Mouse (Mus musculus) thymus, adult 18-20 months (tissue): ENCODE results near the gene Tjp1.

ENCODE experiments used
- DNase-seq, 2 experiments: peaks; one replicate each; pipeline ENCODE4 v3.0.0; 2022; ENCODE audit warnings: mixed read lengths in 2 of 2

Gene Tjp1

GRCm38 (mm10) chr7:65387560-65388175, 139.9 kb downstream of the Tjp1 start:
- DNase-seq = no peak

- DNase-seq = no peak
These were observed 142.8 kb downstream of the Tjp1 start for GRCm38 (mm10) chr7:65384775-65385174.

- DNase-seq = no peak
These were observed 144.9 kb downstream of the Tjp1 start for GRCm38 (mm10) chr7:65382515-65383283.

- DNase-seq = no peak
These were observed 145.7 kb downstream of the Tjp1 start for GRCm38 (mm10) chr7:65381896-65382295.

- no peak for DNase-seq
These were observed 146.9 kb downstream of the Tjp1 start for GRCm38 (mm10) chr7:65380716-65381115.

GRCm38 (mm10) chr7:65378818-65379565, 148.6 kb downstream of the Tjp1 start:
- DNase-seq = no peak

- DNase-seq = no peak
These were observed 150.1 kb downstream of the Tjp1 start for GRCm38 (mm10) chr7:65377521-65377920.

GRCm38 (mm10) chr7:65375621-65376020, 152.0 kb downstream of the Tjp1 start:
- no peak for DNase-seq

- no peak for DNase-seq
These were observed 152.4 kb downstream of the Tjp1 start for GRCm38 (mm10) chr7:65375176-65375575.

GRCm38 (mm10) chr7:65373336-65373735, 154.2 kb downstream of the Tjp1 start:
- DNase-seq = peak; percentile 19 to 27

GRCm38 (mm10) chr7:65371765-65372164, 155.8 kb downstream of the Tjp1 start:
- no peak for DNase-seq

GRCm38 (mm10) chr7:65370787-65371616, 156.6 kb downstream of the Tjp1 start:
- DNase-seq = peak; percentile 8 to 16

GRCm38 (mm10) chr7:65370381-65370786, 157.2 kb downstream of the Tjp1 start:
- DNase-seq = no peak

- DNase-seq = no peak
These were observed 158.5 kb downstream of the Tjp1 start for GRCm38 (mm10) chr7:65369101-65369500.

GRCm38 (mm10) chr7:65367386-65368245, 160.0 kb downstream of the Tjp1 start:
- DNase-seq = no peak

- no peak for DNase-seq
These were observed 161.4 kb downstream of the Tjp1 start for GRCm38 (mm10) chr7:65366153-65366552.

- no peak for DNase-seq
These were observed 162.0 kb downstream of the Tjp1 start for GRCm38 (mm10) chr7:65365560-65365959.

- DNase-seq = no peak
These were observed 167.3 kb downstream of the Tjp1 start for GRCm38 (mm10) chr7:65360278-65360677.

- no peak for DNase-seq
These were observed 167.8 kb downstream of the Tjp1 start for GRCm38 (mm10) chr7:65359774-65360173.

GRCm38 (mm10) chr7:65357538-65357937, 170.0 kb downstream of the Tjp1 start:
- DNase-seq = no peak

GRCm38 (mm10) chr7:65356204-65356603, 171.4 kb downstream of the Tjp1 start:
- DNase-seq = no peak

- no peak for DNase-seq
These were observed 172.7 kb downstream of the Tjp1 start for GRCm38 (mm10) chr7:65354908-65355307.
